In genomic region chr15:78368926-78369346, GRCm38 (mm10) we compare ENCODE assay signal across 9 mouse cellular contexts. TPM values are rescaled to one million over a fixed set of nuclear protein-coding genes. Genes with fewer than 3 reads are reported as not detected.
DNase-seq lines count a peak whose midpoint lies in the region; ATAC-seq and TF ChIP-seq lines count a peak whose summit lies in the region.
"Had no signal": no experiment of that assay in that cellular context is flagged by ENCODE, and none has a peak within 500 bp of the region (broad histone marks: within the 10 kb centered on the region; RNA-seq: fewer than 3 reads in every experiment).

No protein-coding gene starts in this region.

- CTCF ChIA-PET in Patski (lab: Charles Lee) = interaction anchor here (0.9 to 2.2 kb wide), 9 partner anchors 10 to 60 kb away, joined by 3 to 9 read pairs (median 4); partner anchors contain the start of genes Kctd17, Mpst and Tst

- H3K4me1 ChIP-seq in midbrain, embryonic 14.5 days (ENCODE audit: control insufficient read depth, insufficient read depth, low read length) = no peaks in the 10 kb centered on the region
- no peaks in the 10 kb centered on the region for H3K4me1 ChIP-seq in midbrain, embryonic 13.5 days (replicated peaks)
- peaks cover 0 to 12% of the 10 kb centered on the region in 2 experiments; a peak in 2 of 4 replicates for H3K4me1 ChIP-seq in liver, embryonic 14.5 days (replicated peaks; ENCODE audit: control insufficient read depth in 2 of 2, insufficient read depth in 2 of 2, low read length in 1 of 2)

- no peaks in the 10 kb centered on the region for H3K36me3 ChIP-seq in midbrain, embryonic 14.5 days (ENCODE audit: control insufficient read depth, insufficient read depth, low read length)
- no peaks in the 10 kb centered on the region for H3K36me3 ChIP-seq in midbrain, embryonic 13.5 days
- no peaks in the 10 kb centered on the region for H3K36me3 ChIP-seq in liver, embryonic 14.5 days (replicated peaks; ENCODE audit: control insufficient read depth, insufficient read depth, low read depth)

- peak; percentile 88 for TF ChIP-seq CTCF in Patski (IDR thresholded peaks at IDR 0.05)
- peak; percentile 93 for TF ChIP-seq CTCF in liver, embryonic 14.5 days (IDR thresholded peaks at IDR 0.05; ENCODE audit: low read depth)

- ATAC-seq in midbrain, embryonic 14.5 days (ENCODE audit: low FRiP score, low TSS enrichment) = no peak
- ATAC-seq in midbrain, embryonic 13.5 days = no peak
- ATAC-seq in Patski = no peak
- peak; percentile 81 for ATAC-seq in liver, embryonic 14.5 days (ENCODE audit: insufficient read depth)

- H3K27me3 ChIP-seq in midbrain, embryonic 14.5 days (ENCODE audit: control insufficient read depth, insufficient read depth, low read length) = peaks cover 6% of the 10 kb centered on the region
- peaks cover 21% of the 10 kb centered on the region for H3K27me3 ChIP-seq in midbrain, embryonic 13.5 days
- H3K27me3 ChIP-seq in Patski = peaks cover 9% of the 10 kb centered on the region
- H3K27me3 ChIP-seq in liver, embryonic 14.5 days (ENCODE audit: control insufficient read depth, insufficient read depth, low read length) = no peaks in the 10 kb centered on the region

- no peak overlapping the region for H3K27ac ChIP-seq in midbrain, embryonic 14.5 days (replicated peaks; ENCODE audit: low read depth, low read length)
- no peak overlapping the region for H3K27ac ChIP-seq in midbrain, embryonic 13.5 days
- no peak overlapping the region for H3K27ac ChIP-seq in liver, embryonic 14.5 days

- intact Hi-C loops in heart, postnatal 14 days (cut with DNase I) = loop anchor here (1.0 kb wide), 2 partner anchors 112 to 115 kb away; no protein-coding TSS in a partner anchor

- no peak for TF ChIP-seq EP300 in liver, embryonic 14.5 days (IDR thresholded peaks at IDR 0.05; ENCODE audit: low read depth)

- no peak overlapping the region for H3K4me3 ChIP-seq in midbrain, embryonic 14.5 days (replicated peaks; ENCODE audit: low read depth, low read length)
- H3K4me3 ChIP-seq in midbrain, embryonic 13.5 days (replicated peaks) = no peak overlapping the region
- H3K4me3 ChIP-seq in liver, embryonic 14.5 days (ENCODE audit: insufficient read depth in 1 of 2, low read depth in 2 of 2, low read length in 2 of 2) = no peak overlapping the region
- H3K4me3 ChIP-seq: myocyte had no signal

- DNase-seq in midbrain, embryonic 14.5 days = peak; percentile 72
- DNase-seq in Patski (ENCODE audit: low read depth, low spot score) = no peak
- peak; percentile 27 for DNase-seq in cerebellum, adult 8-10 months
- peak; percentile 58 to 68 for DNase-seq in heart, postnatal 14 days
- peak; percentile 38 to 40 (median 39) for DNase-seq in liver, embryonic 14.5 days (ENCODE audit: low read depth in 3 of 3, low spot score in 3 of 3)
- DNase-seq in retina, postnatal 1 day = peak; percentile 66

- no peak overlapping the region for H3K9ac ChIP-seq in midbrain, embryonic 14.5 days (replicated peaks; ENCODE audit: low read length)
- no peak overlapping the region for H3K9ac ChIP-seq in midbrain, embryonic 13.5 days (replicated peaks)
- no peak overlapping the region for H3K9ac ChIP-seq in liver, embryonic 14.5 days (replicated peaks)

- H3K9me3 ChIP-seq in midbrain, embryonic 14.5 days (ENCODE audit: control insufficient read depth, low read length) = no peaks in the 10 kb centered on the region
- H3K9me3 ChIP-seq in midbrain, embryonic 13.5 days = no peaks in the 10 kb centered on the region
- H3K9me3 ChIP-seq in liver, embryonic 14.5 days (ENCODE audit: control insufficient read depth, low read length) = no peaks in the 10 kb centered on the region

- in situ Hi-C loops in Patski (cut with MboI; ENCODE audit: low pct_unique_long_range_greater_than_20kb) = loop anchor here (5.0 to 25.0 kb wide), 2 partner anchors 53 to 382 kb away; no protein-coding TSS in a partner anchor

- POLR2A ChIA-PET in Patski (lab: Charles Lee) = interaction anchor here (0.7 kb wide), 1 partner anchor 13 kb away, joined by 6 read pairs; no protein-coding TSS in a partner anchor

- H3K4me2 ChIP-seq in midbrain, embryonic 14.5 days (ENCODE audit: low read length) = no peak overlapping the region
- no peak overlapping the region for H3K4me2 ChIP-seq in midbrain, embryonic 13.5 days (replicated peaks)
- H3K4me2 ChIP-seq in liver, embryonic 14.5 days (ENCODE audit: low read depth) = no peak overlapping the region

- 13% methylated on average over 8 of the region's 8 CpGs for WGBS in midbrain, embryonic 14.5 days
- 13% methylated on average over 8 of the region's 8 CpGs for WGBS in midbrain, embryonic 13.5 days
- 2% methylated on average over 8 of the region's 8 CpGs for WGBS in liver, embryonic 14.5 days (ENCODE audit: insufficient replicate concordance)

RNA-seq across cellular contexts. Expression of gene Tex33, which starts 26.8 kb away (rescaled TPM):
- not detected in 2 replicates for polyA plus RNA-seq in midbrain, embryonic 14.5 days (2014; fragmentation: Nextera tagmentation; extraction: Ambion mirVana)
- not detected in 2 replicates for polyA plus RNA-seq in midbrain, embryonic 13.5 days (2015; fragmentation: Nextera tagmentation; extraction: Ambion mirVana)
- not detected for polyA plus RNA-seq in Patski (2021)
- total RNA-seq in heart, postnatal 14 days (2021) = not detected
- 0.08 TPM in 1 of 2 replicates, not detected in the other for polyA plus RNA-seq in liver, embryonic 14.5 days (2012; rRNA removed)
- polyA plus RNA-seq in liver, embryonic 14.5 days (2014; fragmentation: Nextera tagmentation; extraction: Ambion mirVana) = not detected in 2 replicates
- total RNA-seq: gastrocnemius, postnatal 4 days had no signal
- polyA plus RNA-seq: myocyte had no signal

RNA-seq across cellular contexts. Expression of gene Tst, which starts 36.8 kb away (rescaled TPM):
- 11.8 and 15.2 TPM in 2 replicates for polyA plus RNA-seq in midbrain, embryonic 14.5 days (2014; fragmentation: Nextera tagmentation; extraction: Ambion mirVana)
- polyA plus RNA-seq in midbrain, embryonic 13.5 days (2015; fragmentation: Nextera tagmentation; extraction: Ambion mirVana) = 6.5 and 8.8 TPM in 2 replicates
- 23.8 TPM for polyA plus RNA-seq in Patski (2021)
- total RNA-seq in heart, postnatal 14 days (2021) = 10 to 100 TPM; 11.2 to 13.7 TPM
- polyA plus RNA-seq in liver, embryonic 14.5 days (2012; rRNA removed) = 90.5 and 90.6 TPM in 2 replicates
- 168 and 179 TPM in 2 replicates for polyA plus RNA-seq in liver, embryonic 14.5 days (2014; fragmentation: Nextera tagmentation; extraction: Ambion mirVana)

RNA-seq across cellular contexts. Expression of gene Mpst, which starts 37.3 kb away (rescaled TPM):
- polyA plus RNA-seq in midbrain, embryonic 14.5 days (2014; fragmentation: Nextera tagmentation; extraction: Ambion mirVana) = 4.7 and 6.6 TPM in 2 replicates
- 1.3 and 2.8 TPM in 2 replicates for polyA plus RNA-seq in midbrain, embryonic 13.5 days (2015; fragmentation: Nextera tagmentation; extraction: Ambion mirVana)
- 61.9 TPM for polyA plus RNA-seq in Patski (2021)
- 10 to 100 TPM; 28.1 to 31.0 TPM for total RNA-seq in heart, postnatal 14 days (2021)
- polyA plus RNA-seq in liver, embryonic 14.5 days (2012; rRNA removed) = 90.7 and 101 TPM in 2 replicates
- 6.0 and 6.8 TPM in 2 replicates for polyA plus RNA-seq in liver, embryonic 14.5 days (2014; fragmentation: Nextera tagmentation; extraction: Ambion mirVana)

RNA-seq across cellular contexts. Expression of gene Csf2rb, which starts 43.4 kb away (rescaled TPM):
- 0.28 and 1.0 TPM in 2 replicates for polyA plus RNA-seq in midbrain, embryonic 14.5 days (2014; fragmentation: Nextera tagmentation; extraction: Ambion mirVana)
- polyA plus RNA-seq in midbrain, embryonic 13.5 days (2015; fragmentation: Nextera tagmentation; extraction: Ambion mirVana) = 0.61 and 1.0 TPM in 2 replicates
- 0.36 TPM for polyA plus RNA-seq in Patski (2021)
- total RNA-seq in heart, postnatal 14 days (2021) = 1 to 10 TPM; 2.2 to 3.1 TPM
- 4.3 and 4.5 TPM in 2 replicates for polyA plus RNA-seq in liver, embryonic 14.5 days (2012; rRNA removed)
- polyA plus RNA-seq in liver, embryonic 14.5 days (2014; fragmentation: Nextera tagmentation; extraction: Ambion mirVana) = 5.0 and 5.9 TPM in 2 replicates

RNA-seq across cellular contexts. Expression of gene Kctd17, which starts 59.4 kb away (rescaled TPM):
- 120 and 154 TPM in 2 replicates for polyA plus RNA-seq in midbrain, embryonic 14.5 days (2014; fragmentation: Nextera tagmentation; extraction: Ambion mirVana)
- polyA plus RNA-seq in midbrain, embryonic 13.5 days (2015; fragmentation: Nextera tagmentation; extraction: Ambion mirVana) = 107 and 117 TPM in 2 replicates
- polyA plus RNA-seq in Patski (2021) = 157 TPM
- 10 to 100 TPM; 53.9 to 54.3 TPM for total RNA-seq in heart, postnatal 14 days (2021)
- polyA plus RNA-seq in liver, embryonic 14.5 days (2012; rRNA removed) = 7.1 and 8.7 TPM in 2 replicates
- polyA plus RNA-seq in liver, embryonic 14.5 days (2014; fragmentation: Nextera tagmentation; extraction: Ambion mirVana) = 3.0 and 3.3 TPM in 2 replicates
